Mouse (Mus musculus) intestine, embryonic 14.5 days (tissue): Measurements from ENCODE around the gene 1700003F12Rik. TPM values are rescaled to one million over a fixed set of nuclear protein-coding genes. Genes with fewer than 3 reads are reported as not detected.

ENCODE experiments used
- ATAC-seq: fragments of 200-750 bp; cut with Nextera tagmentation; replicated peaks from 2 replicates; pipeline ENCODE4 v1.8.0; 2017; ENCODE audit warnings: low read depth, moderate number of reproducible peaks, moderate TSS enrichment, moderate library complexity; ENCODE audit not compliant: low FRiP score, low TSS enrichment
- DNase-seq: peaks from one replicate; pipeline ENCODE4 v3.0.0-alpha.2; 2018; ENCODE audit warnings: low spot score
- H3K27ac ChIP-seq: fragments of 300-500 bp; sonication (generic); 2 replicates; pipeline ENCODE4 v1.5.1; 2014; ENCODE audit warnings: low read depth, mild to moderate bottlenecking, control low read depth
- H3K27me3 ChIP-seq: fragments of 300-500 bp; sonication (generic); replicated peaks from 2 replicates; pipeline ENCODE4 v1.6.1; 2014; ENCODE audit warnings: low read length, control low read depth; ENCODE audit not compliant: control insufficient read depth, insufficient read depth
- H3K36me3 ChIP-seq: fragments of 300-500 bp; sonication (generic); 2 replicates; pipeline ENCODE4 v1.6.1; 2014; ENCODE audit warnings: low read length, control low read depth; ENCODE audit not compliant: control insufficient read depth, insufficient read depth
- H3K4me1 ChIP-seq: fragments of 300-500 bp; sonication (generic); replicated peaks from 2 replicates; pipeline ENCODE4 v1.6.1; 2014; ENCODE audit warnings: low read length, control low read depth, mixed read lengths; ENCODE audit not compliant: control insufficient read depth, insufficient read depth
- H3K4me2 ChIP-seq: fragments of 300-500 bp; sonication (generic); 2 replicates; pipeline ENCODE4 v1.6.1; 2014; ENCODE audit warnings: low read length
- H3K4me3 ChIP-seq: fragments of 300-500 bp; sonication (generic); 2 replicates; pipeline ENCODE4 v1.5.1; 2014; ENCODE audit warnings: low read depth, low read length, control low read depth, mixed read lengths
- H3K9ac ChIP-seq: fragments of 300-500 bp; sonication (generic); 2 replicates; pipeline ENCODE4 v1.6.1; 2014; ENCODE audit warnings: mild to moderate bottlenecking, low read length
- H3K9me3 ChIP-seq: fragments of 300-500 bp; sonication (generic); 2 replicates; pipeline ENCODE4 v1.6.1; 2016; ENCODE audit warnings: low read length, control low read depth; ENCODE audit not compliant: control insufficient read depth
- WGBS: fragments of 180-500 bp; shearing (Covaris S2); extraction: QIAGEN DNeasy Blood & Tissue Kit; methylation state at CpG from one replicate; pipeline ENCODE4 v1.1.7; 2014; 5-methylcytosine and 5-hydroxymethylcytosine counted together
- polyA plus RNA-seq: library from polyadenylated mRNA; unstranded; fragments of >200 nt; fragmentation: Nextera tagmentation; extraction: Ambion mirVana; gene quantifications from 2 replicates; pipeline ENCODE4 v1.2.1, GENCODE M21; 2014

1700003F12Rik gene
- polyA plus RNA-seq, 1 experiment from 2014 or later: 0.55 TPM

DNA sequence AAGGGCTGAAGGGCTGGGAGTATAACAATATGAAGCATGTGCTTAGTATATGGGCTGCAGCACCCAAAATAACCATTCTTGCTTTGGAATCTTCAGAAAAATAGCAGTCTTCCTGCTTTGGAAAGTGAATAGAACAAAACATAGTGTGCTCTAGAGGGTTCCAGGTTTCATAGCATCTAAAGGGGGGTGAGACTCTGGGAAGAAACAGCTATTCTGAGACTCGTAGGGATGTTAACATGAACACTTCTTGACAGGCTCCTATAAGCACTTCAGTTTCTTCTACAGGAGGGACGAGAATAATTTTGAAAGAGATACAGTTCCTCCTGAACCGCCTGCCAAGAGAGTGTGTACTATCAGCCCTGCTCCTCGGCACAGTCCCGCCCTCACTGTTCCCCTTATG, 29.5 kb upstream of the 1700003F12Rik start:
- H3K9ac ChIP-seq: no peak overlapping the region
- no peak for DNase-seq
- no peaks in the 10 kb centered on the region for H3K9me3 ChIP-seq
- H3K4me1 ChIP-seq: no peaks in the 10 kb centered on the region
- ATAC-seq: no peak
- WGBS: 89% methylated on average over 5 of the region's 5 CpGs
- H3K36me3 ChIP-seq: peaks cover 49% of the 10 kb centered on the region
- H3K27me3 ChIP-seq: no peaks in the 10 kb centered on the region
- H3K4me2 ChIP-seq: no peak overlapping the region
- H3K27ac ChIP-seq: no peak overlapping the region
- H3K4me3 ChIP-seq: no peak overlapping the region

DNA sequence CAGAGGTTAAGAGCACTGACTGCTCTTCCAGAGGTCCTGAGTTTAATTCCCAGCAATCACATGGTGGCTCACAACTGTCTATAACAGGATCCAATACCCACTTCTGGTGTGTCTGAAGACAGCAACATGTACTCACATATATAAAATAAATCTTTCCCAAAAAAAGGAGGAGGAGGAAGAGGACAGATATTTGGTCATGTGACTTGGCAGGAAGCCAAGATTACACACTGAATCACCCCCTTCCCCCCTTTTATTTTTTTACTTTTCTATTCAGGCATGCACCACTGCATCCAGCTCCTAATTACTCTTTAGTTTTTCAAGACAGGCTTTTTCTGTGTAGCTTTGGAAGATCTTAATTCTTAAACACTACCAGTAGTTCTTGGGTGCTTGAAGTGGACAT, 25.4 kb upstream of the 1700003F12Rik start:
- ATAC-seq: no peak
- Histone ChIP-seq H3K27me3 (no peaks in the 10 kb centered on the region), H3K9me3 (no peaks in the 10 kb centered on the region), H3K4me2 (no peak overlapping the region), H3K9ac (no peak overlapping the region), H3K36me3 (peaks cover 70% of the 10 kb centered on the region), H3K4me3 (no peak overlapping the region), H3K4me1 (no peaks in the 10 kb centered on the region), H3K27ac (no peak overlapping the region)
- DNase-seq: no peak

DNA sequence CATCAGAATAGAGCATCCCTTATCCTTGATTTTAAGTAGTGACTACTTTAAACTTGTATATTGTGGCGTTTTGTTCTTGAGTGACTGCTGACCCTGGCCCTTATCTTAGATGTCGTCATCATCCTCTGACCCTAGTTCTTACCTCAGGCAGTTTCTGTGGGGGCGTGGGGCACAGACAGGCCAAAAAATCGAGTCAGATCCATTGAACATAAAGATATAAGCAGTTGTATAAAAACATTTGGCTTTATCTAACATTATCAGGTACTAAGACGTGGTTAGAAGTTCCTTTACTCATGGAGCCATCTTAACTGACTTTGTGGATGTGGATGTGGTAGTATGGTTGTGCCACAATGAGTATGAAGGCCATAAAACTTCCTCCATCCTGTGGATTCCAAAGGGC, 24.6 kb upstream of the 1700003F12Rik start:
- H3K9me3 ChIP-seq: no peaks in the 10 kb centered on the region
- ATAC-seq (no peak), DNase-seq (no peak)
- H3K4me3 ChIP-seq: no peak overlapping the region
- no peak overlapping the region for H3K27ac ChIP-seq
- no peak overlapping the region for H3K9ac ChIP-seq
- H3K4me2 ChIP-seq: no peak overlapping the region
- WGBS: 90% methylated on average over 5 of the region's 5 CpGs
- no peaks in the 10 kb centered on the region for H3K27me3 ChIP-seq
- no peaks in the 10 kb centered on the region for H3K4me1 ChIP-seq
- H3K36me3 ChIP-seq: peaks cover 63% of the 10 kb centered on the region

DNA sequence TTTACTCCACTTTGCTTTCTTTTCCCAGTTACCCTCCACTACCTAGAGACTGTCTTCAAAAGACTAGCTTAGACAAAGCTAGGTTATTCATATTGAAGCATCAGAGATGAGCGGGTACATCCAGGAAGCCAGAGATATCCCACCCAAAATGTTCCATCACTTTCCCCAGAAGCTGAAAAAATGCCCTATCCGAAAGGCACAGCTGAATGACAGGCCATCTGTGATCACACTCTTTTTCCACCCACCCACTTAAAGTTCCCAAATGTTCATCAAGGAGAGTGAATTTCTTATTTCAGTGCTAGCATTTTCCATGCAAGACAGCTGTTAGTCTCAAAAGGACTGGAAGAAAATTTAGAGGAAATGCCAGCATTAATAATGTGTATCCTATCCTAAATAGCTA, 21.6 kb upstream of the 1700003F12Rik start:
- Histone ChIP-seq H3K4me2 (no peak overlapping the region), H3K36me3 (peaks cover 63% of the 10 kb centered on the region), H3K9me3 (no peaks in the 10 kb centered on the region), H3K4me1 (no peaks in the 10 kb centered on the region), H3K4me3 (no peak overlapping the region), H3K9ac (no peak overlapping the region), H3K27ac (no peak overlapping the region), H3K27me3 (no peaks in the 10 kb centered on the region)
- no peak for ATAC-seq
- WGBS: 96% methylated on average over 2 of the region's 2 CpGs
- DNase-seq: no peak

DNA sequence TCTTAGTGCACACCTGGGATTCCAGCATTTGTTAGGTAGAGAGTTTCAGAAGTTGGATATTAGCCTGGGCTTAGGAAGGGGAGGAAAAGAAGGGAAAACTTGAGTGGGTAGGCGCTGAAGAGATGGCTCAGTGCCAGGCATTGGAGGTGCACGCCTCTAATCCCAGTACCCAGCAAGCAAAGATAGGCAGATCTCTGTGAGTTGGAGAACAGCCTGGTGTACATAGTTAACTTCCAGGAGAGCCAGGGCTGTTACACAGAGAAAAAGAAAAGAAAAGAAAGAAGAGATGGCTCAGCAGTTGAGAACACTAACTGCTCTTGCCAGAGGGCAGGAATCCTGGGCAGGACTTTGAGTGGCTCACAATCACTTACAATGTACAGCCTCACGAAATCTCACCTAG, 20.4 kb upstream of the 1700003F12Rik start:
- H3K4me3 ChIP-seq: no peak overlapping the region
- H3K27me3 ChIP-seq: no peaks in the 10 kb centered on the region
- no peak overlapping the region for H3K9ac ChIP-seq
- peaks cover 70% of the 10 kb centered on the region for H3K36me3 ChIP-seq
- no peaks in the 10 kb centered on the region for H3K4me1 ChIP-seq
- H3K4me2 ChIP-seq: no peak overlapping the region
- ATAC-seq (no peak), DNase-seq (no peak)
- WGBS: 77% methylated on average over 3 of the region's 3 CpGs
- no peak overlapping the region for H3K27ac ChIP-seq
- H3K9me3 ChIP-seq: no peaks in the 10 kb centered on the region

DNA sequence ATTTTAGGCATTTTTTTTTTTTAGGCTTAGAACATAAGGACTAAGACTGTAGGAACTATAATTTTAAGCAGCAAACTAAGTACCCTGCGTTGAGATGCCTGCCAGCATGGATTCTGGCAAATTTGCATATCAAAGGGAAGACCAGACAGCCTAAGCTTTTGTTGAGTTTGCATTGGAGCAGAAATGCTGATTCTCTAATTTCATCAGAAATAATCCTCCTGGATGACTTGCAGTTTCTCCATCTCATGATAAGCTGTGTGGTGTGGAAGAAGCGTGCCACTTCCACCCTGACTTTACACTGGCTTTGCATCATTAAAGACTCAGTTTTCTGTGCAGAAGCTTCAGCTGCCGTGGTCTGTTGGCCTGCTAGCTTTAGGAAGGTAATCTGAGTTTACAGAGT, 14.0 kb upstream of the 1700003F12Rik start:
- Histone ChIP-seq H3K4me3 (no peak overlapping the region), H3K9ac (no peak overlapping the region), H3K4me1 (0 out of 2 replicates have a peak, but pooled peaks cover 3% of the 10 kb centered on the region), H3K27me3 (no peaks in the 10 kb centered on the region), H3K36me3 (peaks cover 75% of the 10 kb centered on the region), H3K9me3 (no peaks in the 10 kb centered on the region), H3K4me2 (no peak overlapping the region), H3K27ac (no peak overlapping the region)
- WGBS: 71% methylated on average over 3 of the region's 3 CpGs
- DNase-seq (no peak), ATAC-seq (no peak)

DNA sequence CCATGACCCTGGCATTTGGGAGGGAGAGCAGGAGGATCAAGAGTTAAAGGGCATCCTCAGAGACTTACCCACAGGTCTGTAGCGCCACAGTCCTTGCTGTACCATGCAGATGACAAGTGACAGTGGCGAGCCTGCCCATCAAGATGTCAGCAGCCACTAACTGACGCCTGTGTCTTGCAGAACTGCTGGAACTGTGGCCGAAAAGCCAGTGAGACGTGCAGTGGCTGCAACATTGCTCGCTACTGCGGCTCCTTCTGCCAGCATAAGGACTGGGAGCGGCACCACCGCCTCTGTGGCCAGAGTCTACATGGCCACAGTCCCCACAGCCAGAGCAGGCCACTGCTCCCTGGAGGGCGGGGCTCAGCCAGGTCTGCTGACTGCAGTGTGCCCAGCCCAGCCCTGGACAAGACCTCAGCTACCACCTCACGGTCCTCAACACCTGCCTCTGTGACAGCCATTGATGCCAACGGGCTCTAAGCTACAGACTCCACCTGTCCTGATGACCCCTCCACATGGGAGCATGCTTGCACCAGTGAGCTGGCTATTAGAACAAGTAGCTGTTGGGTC, 12.1 kb upstream of the 1700003F12Rik start:
- no peak for ATAC-seq
- Histone ChIP-seq H3K4me2 (no peak overlapping the region), H3K9ac (no peak overlapping the region), H3K27me3 (no peaks in the 10 kb centered on the region), H3K36me3 (peaks cover 62% of the 10 kb centered on the region), H3K9me3 (no peaks in the 10 kb centered on the region), H3K4me1 (peaks cover 9% of the 10 kb centered on the region; the same call in 1 of the 2 replicates), H3K27ac (no peak overlapping the region), H3K4me3 (no peak overlapping the region)
- DNase-seq: no peak
- WGBS: 95% methylated on average over 12 of the region's 12 CpGs

DNA sequence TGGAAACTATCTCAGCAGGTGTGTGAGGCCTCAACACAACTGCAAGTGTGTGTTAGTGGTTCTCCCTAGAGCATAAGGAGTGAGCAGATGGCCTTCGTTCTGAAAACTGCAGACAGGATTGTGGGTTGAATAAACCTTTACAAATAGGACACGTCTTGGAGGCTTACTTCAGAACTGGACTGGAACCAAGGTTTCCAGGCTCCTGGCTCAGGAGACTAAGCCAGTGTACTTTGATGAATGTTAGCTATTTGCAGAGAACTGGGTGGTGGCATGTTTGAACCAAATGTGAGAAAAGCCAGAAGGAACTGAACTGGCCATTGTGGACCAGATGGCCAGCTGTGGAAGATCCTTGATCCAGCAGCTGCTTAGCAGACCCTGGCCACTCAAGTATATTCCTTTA, 8.6 kb upstream of the 1700003F12Rik start:
- Histone ChIP-seq H3K27ac (no peak overlapping the region), H3K9me3 (no peaks in the 10 kb centered on the region), H3K4me2 (no peak overlapping the region), H3K9ac (no peak overlapping the region), H3K36me3 (peaks cover 35% of the 10 kb centered on the region), H3K4me1 (peaks cover 9% of the 10 kb centered on the region; the same call in 1 of the 2 replicates), H3K27me3 (no peaks in the 10 kb centered on the region), H3K4me3 (no peak overlapping the region)
- ATAC-seq: 0 out of 2 replicates have a peak, but pooled peaks have one; percentile 47
- 45% methylated on average over 2 of the region's 2 CpGs for WGBS
- DNase-seq: no peak

DNA sequence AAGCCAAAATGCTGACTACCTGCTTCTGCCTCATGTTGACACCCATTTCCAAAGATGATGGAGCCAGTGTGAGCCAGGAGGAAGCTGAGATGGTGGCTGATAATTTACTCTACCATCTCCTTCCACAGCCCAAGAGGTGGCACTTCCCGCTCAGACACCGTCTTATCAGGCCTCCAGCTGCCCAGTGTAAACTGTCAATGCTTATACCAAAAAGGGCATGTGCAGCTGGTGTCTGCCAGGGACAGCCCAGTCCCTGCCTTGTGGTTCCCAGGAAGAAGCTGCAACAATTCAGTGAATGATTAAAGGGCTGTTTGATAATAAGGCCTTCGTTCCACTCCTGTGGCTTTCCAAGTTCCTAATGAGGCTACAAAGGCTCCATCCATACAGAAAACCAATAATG, 8.2 kb upstream of the 1700003F12Rik start:
- peaks cover 31% of the 10 kb centered on the region for H3K36me3 ChIP-seq
- DNase-seq: no peak
- no peak overlapping the region for H3K9ac ChIP-seq
- H3K4me1 ChIP-seq: peaks cover 9% of the 10 kb centered on the region; the same call in 1 of the 2 replicates
- no peak for ATAC-seq
- no peak overlapping the region for H3K27ac ChIP-seq
- no peak overlapping the region for H3K4me3 ChIP-seq
- H3K4me2 ChIP-seq: no peak overlapping the region
- no peaks in the 10 kb centered on the region for H3K27me3 ChIP-seq
- WGBS: 33% methylated on average over 3 of the region's 3 CpGs
- H3K9me3 ChIP-seq: no peaks in the 10 kb centered on the region
